Mouse (Mus musculus): ENCODE data around the gene Pxmp4. TPM values are rescaled to one million over a fixed set of nuclear protein-coding genes. Genes with fewer than 3 reads are reported as not detected.

Gene Pxmp4
- polyA plus RNA-seq, 1 experiment from 2014 or later = 13.0 TPM

Other genes with a start within 250 kb of the Pxmp4 start
- 16.0 and 17.4 TPM in 2 replicates for gene Cdk5rap1, start 230.7 kb downstream of the Pxmp4 start, polyA plus RNA-seq (2015; fragmentation: Nextera tagmentation; extraction: Ambion mirVana)
- gene Snta1, start 195.6 kb downstream of the Pxmp4 start, polyA plus RNA-seq (2015; fragmentation: Nextera tagmentation; extraction: Ambion mirVana) = 3.8 and 4.1 TPM in 2 replicates
- gene Cbfa2t2, start 167.2 kb downstream of the Pxmp4 start, polyA plus RNA-seq (2015; fragmentation: Nextera tagmentation; extraction: Ambion mirVana) = 69.4 and 79.1 TPM in 2 replicates
- gene 1700003F12Rik, start 56.6 kb downstream of the Pxmp4 start, polyA plus RNA-seq (2015; fragmentation: Nextera tagmentation; extraction: Ambion mirVana) = 1.4 TPM in 2 replicates
- 0.49 and 0.68 TPM in 2 replicates for gene Actl10, start 51.9 kb downstream of the Pxmp4 start, polyA plus RNA-seq (2015; fragmentation: Nextera tagmentation; extraction: Ambion mirVana)
- 19.8 and 25.4 TPM in 2 replicates for gene Necab3, start 44.8 kb downstream of the Pxmp4 start, polyA plus RNA-seq (2015; fragmentation: Nextera tagmentation; extraction: Ambion mirVana)
- 20.8 and 22.8 TPM in 2 replicates for gene E2f1, start 33.8 kb downstream of the Pxmp4 start, polyA plus RNA-seq (2015; fragmentation: Nextera tagmentation; extraction: Ambion mirVana)
- gene Zfp341, start 9.6 kb upstream of the Pxmp4 start, polyA plus RNA-seq (2015; fragmentation: Nextera tagmentation; extraction: Ambion mirVana) = 1.5 and 2.0 TPM in 2 replicates
- gene 4930519P11Rik, start 9.7 kb upstream of the Pxmp4 start, polyA plus RNA-seq (2015; fragmentation: Nextera tagmentation; extraction: Ambion mirVana) = 0.79 and 0.88 TPM in 2 replicates
- gene Chmp4b, start 48.0 kb upstream of the Pxmp4 start, polyA plus RNA-seq (2015; fragmentation: Nextera tagmentation; extraction: Ambion mirVana) = 22.4 and 24.9 TPM in 2 replicates
- gene Gm14214, start 166.3 kb upstream of the Pxmp4 start, polyA plus RNA-seq (2015; fragmentation: Nextera tagmentation; extraction: Ambion mirVana) = not detected in 2 replicates
- 33.1 and 41.4 TPM in 2 replicates for gene Raly, start 187.4 kb upstream of the Pxmp4 start, polyA plus RNA-seq (2015; fragmentation: Nextera tagmentation; extraction: Ambion mirVana)
- gene a, start 187.7 kb upstream of the Pxmp4 start, polyA plus RNA-seq (2015; fragmentation: Nextera tagmentation; extraction: Ambion mirVana) = 0.39 and 0.49 TPM in 2 replicates